Mouse (Mus musculus) forebrain, embryonic 14.5 days (tissue): Measurements from ENCODE around the gene Gm20661. TPM values are rescaled to one million over a fixed set of nuclear protein-coding genes. Genes with fewer than 3 reads are reported as not detected.

Experiments
- ATAC-seq: fragments of 200-750 bp; cut with Nextera tagmentation; 2 replicates; pipeline ENCODE4 v1.8.0; 2017; ENCODE audit warnings: mild to moderate bottlenecking, moderate library complexity
- DNase-seq: peaks from one replicate; pipeline ENCODE4 v3.0.0-alpha.2; 2015; ENCODE audit warnings: low spot score
- H3K27ac ChIP-seq: fragments of 300-500 bp; sonication (generic); 2 replicates; pipeline ENCODE4 v1.5.1; 2014; ENCODE audit warnings: low read depth, mild to moderate bottlenecking, control low read depth, low read length, moderate library complexity
- H3K27me3 ChIP-seq: fragments of 300-500 bp; sonication (generic); replicated peaks from 2 replicates; pipeline ENCODE4 v1.6.1; 2014; ENCODE audit warnings: low read length, control low read depth, mixed read lengths; ENCODE audit not compliant: control insufficient read depth, insufficient read depth
- H3K36me3 ChIP-seq: fragments of 300-500 bp; sonication (generic); 2 replicates; pipeline ENCODE4 v1.6.1; 2014; ENCODE audit warnings: low read length, control low read depth; ENCODE audit not compliant: control insufficient read depth, insufficient read depth
- H3K4me1 ChIP-seq: fragments of 300-500 bp; sonication (generic); 2 replicates; pipeline ENCODE4 v1.6.1; 2014; ENCODE audit warnings: antibody characterized with exemption, low read length, control low read depth; ENCODE audit not compliant: control insufficient read depth, insufficient read depth
- H3K4me2 ChIP-seq: fragments of 300-500 bp; sonication (generic); 2 replicates; pipeline ENCODE4 v1.6.1; 2014; ENCODE audit warnings: mild to moderate bottlenecking, control low read depth, low read length
- H3K4me3 ChIP-seq: fragments of 300-500 bp; sonication (generic); 2 replicates; pipeline ENCODE4 v1.5.1; 2014; ENCODE audit warnings: low read depth, low read length, control low read depth
- H3K9ac ChIP-seq: fragments of 300-500 bp; sonication (generic); 2 replicates; pipeline ENCODE4 v1.6.1; 2014; ENCODE audit warnings: mild to moderate bottlenecking, low read length, control low read depth, moderate library complexity
- H3K9me3 ChIP-seq: fragments of 300-500 bp; sonication (generic); replicated peaks from 2 replicates; pipeline ENCODE4 v1.6.1; 2016; ENCODE audit warnings: low read length, control low read depth, mixed read lengths; ENCODE audit not compliant: control insufficient read depth
- WGBS: fragments of 180-500 bp; shearing (Covaris S2); extraction: QIAGEN DNeasy Blood & Tissue Kit; methylation state at CpG from one replicate; pipeline ENCODE4 v1.1.7; 2014; 5-methylcytosine and 5-hydroxymethylcytosine counted together
- polyA plus RNA-seq: library from polyadenylated mRNA; unstranded; fragments of >200 nt; fragmentation: Nextera tagmentation; extraction: Ambion mirVana; gene quantifications from 2 replicates; pipeline ENCODE4 v1.2.1, GENCODE M21; 2014

Gm20661 gene
- polyA plus RNA-seq, 1 experiment from 2014 or later: 0.56 TPM

- peak overlapping the region; percentile 49; the same call in 1 of the 2 replicates for H3K4me3 ChIP-seq
- H3K4me2 ChIP-seq: peak overlapping the region; percentile 84
- no peaks in the 10 kb centered on the region for H3K27me3 ChIP-seq
- no peak overlapping the region for H3K27ac ChIP-seq
- peaks cover 6% of the 10 kb centered on the region for H3K4me1 ChIP-seq
- no peaks in the 10 kb centered on the region for H3K9me3 ChIP-seq
- WGBS: 7% methylated on average over 18 of the region's 18 CpGs
- no peaks in the 10 kb centered on the region for H3K36me3 ChIP-seq
- ATAC-seq: peak; percentile 69
- peak; percentile 83 for DNase-seq
- H3K9ac ChIP-seq: no peak overlapping the region
Measured at GRCm38 (mm10) chr9:107986376-107986775, 3.5 kb downstream of the Gm20661 start.

DNA sequence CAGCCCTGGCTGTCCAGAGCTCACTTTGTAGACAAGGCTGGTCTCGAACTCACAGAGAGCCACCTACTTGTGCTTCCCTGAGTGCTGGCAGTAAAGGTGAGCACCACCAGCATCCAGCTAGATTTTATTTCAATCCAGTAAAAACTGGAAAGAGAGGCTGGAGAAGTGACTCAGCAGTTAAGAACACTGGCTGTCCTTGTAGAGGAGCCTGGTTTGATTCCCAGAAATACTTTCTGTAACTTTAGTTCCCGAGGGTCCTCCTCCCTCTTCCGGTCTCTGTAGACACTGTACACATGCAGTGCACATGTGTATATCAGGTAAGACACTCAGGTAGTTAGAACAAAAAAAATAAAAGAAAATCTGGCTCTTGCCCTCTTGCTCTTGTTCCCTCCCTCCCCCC is 5.1 kb downstream of the Gm20661 start:
- WGBS: 81% methylated on average over 3 of the region's 3 CpGs
- Histone ChIP-seq H3K4me1 (peaks cover 4% of the 10 kb centered on the region), H3K4me3 (no peak overlapping the region), H3K27ac (no peak overlapping the region), H3K27me3 (no peaks in the 10 kb centered on the region), H3K9ac (no peak overlapping the region), H3K36me3 (no peaks in the 10 kb centered on the region), H3K4me2 (no peak overlapping the region), H3K9me3 (no peaks in the 10 kb centered on the region)
- no peak for ATAC-seq
- DNase-seq: no peak

- Histone ChIP-seq H3K9ac (no peak within 1 kb of the TSS), H3K4me2 (no peak within 1 kb of the TSS), H3K4me3 (no peak within 1 kb of the TSS), H3K27me3 (no peaks in the 10 kb centered on the region), H3K9me3 (no peaks in the 10 kb centered on the region), H3K36me3 (no peaks in the 10 kb centered on the region), H3K4me1 (no peaks in the 10 kb centered on the region), H3K27ac (no peak within 1 kb of the TSS)
- WGBS: 61% methylated on average over 2 of the region's 2 CpGs
- ATAC-seq (no peak), DNase-seq (no peak)
Measured at GRCm38 (mm10) chr9:107992197-107992596, 9.3 kb downstream of the Gm20661 start, which contains the start of gene Cdhr4. TSS of gene Cdhr4 (plus strand) at chr9:107992497.

DNA sequence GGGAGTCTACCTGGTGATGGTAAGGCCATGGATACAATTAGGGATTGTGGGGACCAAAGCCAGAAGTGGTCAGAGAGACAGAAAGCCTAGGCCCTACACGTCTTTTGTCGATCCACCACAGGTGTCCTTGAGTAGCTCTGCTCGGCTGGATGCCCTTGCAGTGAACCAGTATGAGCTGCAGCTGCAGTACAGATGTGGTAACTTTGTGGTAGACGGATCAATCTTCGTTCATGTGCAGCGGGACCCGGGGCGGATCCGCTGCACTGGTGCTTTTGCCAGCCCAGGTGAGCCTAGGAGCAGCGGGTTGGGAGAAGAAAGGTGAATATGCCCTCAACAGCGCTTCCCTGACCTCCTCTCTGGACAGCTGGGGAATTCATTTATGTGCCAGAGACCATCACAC is 10.2 kb downstream of the Gm20661 start:
- WGBS: 76% methylated on average over 11 of the region's 11 CpGs
- no peaks in the 10 kb centered on the region for H3K9me3 ChIP-seq

GRCm38 (mm10) chr9:107994464-107994863 is 11.6 kb downstream of the Gm20661 start:
- Histone ChIP-seq H3K27me3 (no peaks in the 10 kb centered on the region), H3K9ac (no peak overlapping the region), H3K36me3 (no peaks in the 10 kb centered on the region), H3K27ac (no peak overlapping the region), H3K4me2 (no peak overlapping the region), H3K4me3 (no peak overlapping the region), H3K4me1 (no peaks in the 10 kb centered on the region), H3K9me3 (no peaks in the 10 kb centered on the region)
- DNase-seq: no peak
- no peak for ATAC-seq
- 72% methylated on average over 2 of the region's 2 CpGs for WGBS

More for the DNA sequence above, 10.2 kb downstream of the Gm20661 start:
- Histone ChIP-seq H3K27me3 (no peaks in the 10 kb centered on the region), H3K4me1 (no peaks in the 10 kb centered on the region), H3K36me3 (no peaks in the 10 kb centered on the region), H3K4me3 (no peak overlapping the region), H3K27ac (no peak overlapping the region), H3K4me2 (no peak overlapping the region), H3K9ac (no peak overlapping the region)
- DNase-seq: no peak
- ATAC-seq: no peak

- Histone ChIP-seq H3K27ac (no peak overlapping the region), H3K27me3 (no peaks in the 10 kb centered on the region), H3K9me3 (no peaks in the 10 kb centered on the region), H3K4me3 (no peak overlapping the region), H3K4me2 (no peak overlapping the region), H3K4me1 (no peaks in the 10 kb centered on the region), H3K9ac (no peak overlapping the region), H3K36me3 (no peaks in the 10 kb centered on the region)
- WGBS: 91% methylated on average over 21 of the region's 21 CpGs
- no peak for DNase-seq
- no peak for ATAC-seq
Measured at GRCm38 (mm10) chr9:107995513-107995912, 12.7 kb downstream of the Gm20661 start.

- no peak within 1 kb of the TSS for H3K27ac ChIP-seq
- H3K4me3 ChIP-seq: no peak within 1 kb of the TSS
- H3K27me3 ChIP-seq: no peaks in the 10 kb centered on the region
- DNase-seq: no peak
- H3K9ac ChIP-seq: no peak within 1 kb of the TSS
- no peaks in the 10 kb centered on the region for H3K36me3 ChIP-seq
- WGBS: 91% methylated on average over 5 of the region's 5 CpGs
- no peaks in the 10 kb centered on the region for H3K4me1 ChIP-seq
- no peak within 1 kb of the TSS for H3K4me2 ChIP-seq
- ATAC-seq: no peak
- no peaks in the 10 kb centered on the region for H3K9me3 ChIP-seq
Measured at GRCm38 (mm10) chr9:107996049-107996448, 13.2 kb downstream of the Gm20661 start, which contains the start of gene Gm20662. TSS of gene Gm20662 (plus strand) at chr9:107996349.

GRCm38 (mm10) chr9:108001922-108002770 is 19.3 kb downstream of the Gm20661 start, which contains the start of gene Ip6k1:
TSS of gene Ip6k1 (plus strand) at chr9:108002501.
- Histone ChIP-seq H3K9me3 (no peaks in the 10 kb centered on the region), H3K27ac (peak within 1 kb of the TSS; percentile 94), H3K36me3 (peaks cover 3% of the 10 kb centered on the region; the same call in 1 of the 2 replicates), H3K4me1 (peaks cover 15% of the 10 kb centered on the region), H3K9ac (peak within 1 kb of the TSS; percentile 97), H3K4me3 (peak within 1 kb of the TSS; percentile 97), H3K27me3 (no peaks in the 10 kb centered on the region), H3K4me2 (peak within 1 kb of the TSS; percentile 83)
- DNase-seq: peak; percentile 100
- peak; percentile 100 for ATAC-seq
- WGBS: under 1% methylated on average over 51 of the region's 51 CpGs
